Mouse (Mus musculus): ENCODE data around the gene Srsf6. TPM values are rescaled to one million over a fixed set of nuclear protein-coding genes. Genes with fewer than 3 reads are reported as not detected.

Srsf6 gene
- total RNA-seq, 1 experiment: 183 TPM

DNA sequence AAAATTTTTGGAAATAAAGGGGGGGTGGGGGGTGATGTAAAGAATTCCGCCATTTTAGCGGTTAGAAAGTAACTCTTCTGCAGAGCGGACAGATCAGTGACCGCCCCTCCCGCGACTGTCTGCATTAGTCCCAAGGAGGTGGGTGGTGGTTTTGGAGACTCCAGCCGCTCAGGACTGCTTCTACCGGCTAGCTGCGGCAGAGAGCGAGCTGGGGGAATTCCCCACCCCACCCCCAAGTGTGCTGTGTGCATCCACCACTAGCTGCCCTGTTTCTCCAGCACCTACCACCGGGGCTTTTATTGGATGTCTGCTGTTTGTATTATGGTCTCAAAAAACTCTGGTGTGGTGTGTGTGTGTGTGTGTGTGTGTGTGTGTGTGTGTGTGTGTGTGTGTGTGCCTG lies 12.6 kb downstream of the Srsf6 start:
- no peak for DNase-seq (ENCODE audit: low read depth, low spot score)
- H3K36me3 ChIP-seq (ENCODE audit: control insufficient read depth, insufficient read depth, low read length, poor library complexity, severe bottlenecking): peaks cover 5% of the 10 kb centered on the region; the same call in 1 of the 2 replicates
- H3K4me3 ChIP-seq (ENCODE audit: insufficient read depth in 1 of 2, low read depth in 1 of 2, low read length in 2 of 2, poor library complexity in 1 of 2, severe bottlenecking in 1 of 2): peak overlapping the region; percentile 69 to 77
- H3K27ac ChIP-seq (ENCODE audit: insufficient read depth, low read depth, low read length, poor library complexity, severe bottlenecking): no peak overlapping the region
- no peaks in the 10 kb centered on the region for H3K9me3 ChIP-seq (ENCODE audit: control insufficient read depth, insufficient read depth, low read depth, low read length)
- H3K9ac ChIP-seq (ENCODE audit: insufficient read depth, low read depth, low read length, poor library complexity, severe bottlenecking): no peak overlapping the region
- peaks cover 0 to 8% of the 10 kb centered on the region in 2 experiments; a peak in 1 of 4 replicates for H3K4me1 ChIP-seq (ENCODE audit: control insufficient read depth in 2 of 2, insufficient read depth in 2 of 2, low read length in 2 of 2, poor library complexity in 1 of 2)
- in situ Hi-C loops (cut with MboI; ENCODE audit: low sequenced_read_pairs in 2 of 2, unreplicated experiment in 2 of 2): no loop called here
- TF ChIP-seq ZNF384 (IDR thresholded peaks at IDR 0.05; ENCODE audit: low read depth, low read length) (no peak), CHD2 (IDR thresholded peaks at IDR 0.05; ENCODE audit: low read depth, low read length) (no peak), HCFC1 (IDR thresholded peaks at IDR 0.05; ENCODE audit: borderline replicate concordance, insufficient read depth, low read length) (no peak), MAFK (IDR thresholded peaks at IDR 0.05; ENCODE audit: insufficient read depth, low read depth, low read length) (no peak)

DNA sequence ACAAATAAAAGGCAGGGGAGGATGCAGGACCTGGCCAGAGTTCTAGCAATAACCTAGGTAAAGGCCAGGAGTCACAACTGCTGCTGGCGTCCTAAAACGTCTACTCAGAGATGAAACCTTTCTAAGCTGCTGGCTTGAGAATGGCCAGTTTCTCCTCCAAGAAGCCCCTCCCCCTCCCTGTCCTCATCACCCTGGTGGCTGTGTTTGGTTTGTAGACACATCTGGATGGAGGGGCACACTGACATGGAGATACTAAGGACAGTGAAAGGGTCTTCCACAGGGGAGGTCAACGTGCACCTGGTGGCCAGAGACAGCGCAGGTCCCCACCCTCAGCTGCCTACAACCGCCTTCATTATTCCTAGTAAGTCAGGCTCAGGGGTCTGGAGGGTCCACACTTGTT lies 15.6 kb downstream of the Srsf6 start:
- Histone ChIP-seq H3K27ac (ENCODE audit: insufficient read depth, low read depth, low read length, poor library complexity, severe bottlenecking) (no peak overlapping the region), H3K9me3 (ENCODE audit: control insufficient read depth, insufficient read depth, low read depth, low read length) (no peaks in the 10 kb centered on the region), H3K36me3 (ENCODE audit: control insufficient read depth, insufficient read depth, low read length, poor library complexity, severe bottlenecking) (no peaks in the 10 kb centered on the region), H3K4me3 (ENCODE audit: insufficient read depth in 1 of 2, low read depth in 1 of 2, low read length in 2 of 2, poor library complexity in 1 of 2, severe bottlenecking in 1 of 2) (no peak overlapping the region), H3K4me1 (ENCODE audit: control insufficient read depth in 2 of 2, insufficient read depth in 2 of 2, low read length in 2 of 2, poor library complexity in 1 of 2) (peaks cover 0 to 8% of the 10 kb centered on the region in 2 experiments; a peak in 1 of 4 replicates), H3K9ac (ENCODE audit: insufficient read depth, low read depth, low read length, poor library complexity, severe bottlenecking) (no peak overlapping the region)
- in situ Hi-C loops (cut with MboI; ENCODE audit: low sequenced_read_pairs in 2 of 2, unreplicated experiment in 2 of 2): no loop called here
- TF ChIP-seq MAFK (IDR thresholded peaks at IDR 0.05; ENCODE audit: insufficient read depth, low read depth, low read length) (no peak), HCFC1 (IDR thresholded peaks at IDR 0.05; ENCODE audit: borderline replicate concordance, insufficient read depth, low read length) (no peak), ZC3H11A (IDR thresholded peaks at IDR 0.05; ENCODE audit: borderline replicate concordance, low read depth, low read length) (no peak), CHD2 (IDR thresholded peaks at IDR 0.05; ENCODE audit: low read depth, low read length) (no peak), ZNF384 (IDR thresholded peaks at IDR 0.05; ENCODE audit: low read depth, low read length) (no peak)
- no peak for DNase-seq (ENCODE audit: low read depth, low spot score)

DNA sequence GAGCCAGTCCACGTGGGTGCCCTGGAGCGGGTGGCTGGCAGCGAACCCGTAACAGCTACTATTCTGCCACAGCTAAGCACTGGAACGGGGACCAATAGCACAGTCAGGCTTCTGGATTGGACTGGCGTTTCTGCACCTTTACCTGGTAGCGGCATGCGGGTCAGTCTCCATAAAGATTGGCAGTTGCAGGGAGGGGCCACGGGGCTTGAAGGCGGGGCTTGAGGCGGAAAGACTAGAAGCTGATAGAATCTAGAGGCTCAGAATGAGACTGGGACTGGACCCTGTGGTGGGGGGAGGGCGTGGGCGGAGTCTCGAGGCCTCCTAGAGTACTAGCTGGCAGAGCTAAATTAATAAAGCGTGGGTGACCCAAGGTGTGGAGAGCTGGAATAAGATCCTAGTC lies 16.4 kb downstream of the Srsf6 start:
- no peak for DNase-seq (ENCODE audit: low read depth, low spot score)
- H3K9me3 ChIP-seq (ENCODE audit: control insufficient read depth, insufficient read depth, low read depth, low read length): no peaks in the 10 kb centered on the region
- TF ChIP-seq ZNF384 (IDR thresholded peaks at IDR 0.05; ENCODE audit: low read depth, low read length) (no peak), MAFK (IDR thresholded peaks at IDR 0.05; ENCODE audit: insufficient read depth, low read depth, low read length) (no peak), ZC3H11A (IDR thresholded peaks at IDR 0.05; ENCODE audit: borderline replicate concordance, low read depth, low read length) (no peak), CHD2 (IDR thresholded peaks at IDR 0.05; ENCODE audit: low read depth, low read length) (no peak), HCFC1 (IDR thresholded peaks at IDR 0.05; ENCODE audit: borderline replicate concordance, insufficient read depth, low read length) (no peak)
- peak overlapping the region; percentile 55 to 65 for H3K4me3 ChIP-seq (ENCODE audit: insufficient read depth in 1 of 2, low read depth in 1 of 2, low read length in 2 of 2, poor library complexity in 1 of 2, severe bottlenecking in 1 of 2)
- H3K27ac ChIP-seq (ENCODE audit: insufficient read depth, low read depth, low read length, poor library complexity, severe bottlenecking): no peak overlapping the region
- in situ Hi-C loops (cut with MboI; ENCODE audit: low sequenced_read_pairs in 2 of 2, unreplicated experiment in 2 of 2): no loop called here
- peak overlapping the region; percentile 62; the same call in 1 of the 2 replicates for H3K9ac ChIP-seq (ENCODE audit: insufficient read depth, low read depth, low read length, poor library complexity, severe bottlenecking)
- H3K4me1 ChIP-seq (ENCODE audit: control insufficient read depth in 2 of 2, insufficient read depth in 2 of 2, low read length in 2 of 2, poor library complexity in 1 of 2): peaks cover 0 to 8% of the 10 kb centered on the region in 2 experiments; a peak in 1 of 4 replicates
- H3K36me3 ChIP-seq (ENCODE audit: control insufficient read depth, insufficient read depth, low read length, poor library complexity, severe bottlenecking): no peaks in the 10 kb centered on the region

DNA sequence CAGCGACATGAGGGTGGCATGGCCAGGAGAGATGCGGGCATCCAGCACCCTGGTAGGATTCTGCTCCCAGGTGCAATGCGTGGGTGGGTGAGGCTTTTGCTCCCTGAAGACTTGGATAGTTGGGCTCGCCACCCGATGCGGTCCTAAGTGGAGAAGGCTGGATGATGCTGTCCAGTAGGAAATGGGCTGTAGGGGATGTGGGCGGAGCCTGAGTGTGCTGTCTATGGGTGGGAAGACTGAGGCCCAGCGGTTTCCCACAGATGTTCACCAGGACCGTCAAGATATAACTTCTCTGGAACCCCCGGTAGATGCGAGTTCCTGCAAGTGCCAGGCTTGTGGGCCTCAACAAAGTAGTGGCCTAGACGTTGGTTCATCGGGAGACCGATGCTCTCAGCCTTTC lies 16.9 kb downstream of the Srsf6 start:
- Histone ChIP-seq H3K27ac (ENCODE audit: insufficient read depth, low read depth, low read length, poor library complexity, severe bottlenecking) (no peak overlapping the region), H3K36me3 (ENCODE audit: control insufficient read depth, insufficient read depth, low read length, poor library complexity, severe bottlenecking) (no peaks in the 10 kb centered on the region), H3K4me3 (ENCODE audit: insufficient read depth in 1 of 2, low read depth in 1 of 2, low read length in 2 of 2, poor library complexity in 1 of 2, severe bottlenecking in 1 of 2) (peak overlapping the region; percentile 55 to 65), H3K4me1 (ENCODE audit: control insufficient read depth in 2 of 2, insufficient read depth in 2 of 2, low read length in 2 of 2, poor library complexity in 1 of 2) (peaks cover 0 to 8% of the 10 kb centered on the region in 2 experiments; a peak in 1 of 4 replicates), H3K9me3 (ENCODE audit: control insufficient read depth, insufficient read depth, low read depth, low read length) (no peaks in the 10 kb centered on the region), H3K9ac (ENCODE audit: insufficient read depth, low read depth, low read length, poor library complexity, severe bottlenecking) (peak overlapping the region; percentile 52; the same call in 1 of the 2 replicates)
- DNase-seq (ENCODE audit: low read depth, low spot score): no peak
- no peak for TF ChIP-seq HCFC1 (IDR thresholded peaks at IDR 0.05; ENCODE audit: borderline replicate concordance, insufficient read depth, low read length)
- TF ChIP-seq ZNF384 (IDR thresholded peaks at IDR 0.05; ENCODE audit: low read depth, low read length): no peak
- TF ChIP-seq CHD2 (IDR thresholded peaks at IDR 0.05; ENCODE audit: low read depth, low read length): no peak
- no peak for TF ChIP-seq ZC3H11A (IDR thresholded peaks at IDR 0.05; ENCODE audit: borderline replicate concordance, low read depth, low read length)
- no peak for TF ChIP-seq MAFK (IDR thresholded peaks at IDR 0.05; ENCODE audit: insufficient read depth, low read depth, low read length)
- in situ Hi-C loops (cut with MboI; ENCODE audit: low sequenced_read_pairs in 2 of 2, unreplicated experiment in 2 of 2): no loop called here

Data from ES-E14 (cell line).